Mouse (Mus musculus): ENCODE measurements around the gene Pex11a. TPM values are rescaled to one million over a fixed set of nuclear protein-coding genes. Genes with fewer than 3 reads are reported as not detected.

Pex11a gene
- polyA plus RNA-seq, 1 experiment from 2014 or later, result 8.3 TPM

GRCm38 (mm10) chr7:79759766-79760165, 16.8 kb upstream of the Pex11a start:
- H3K4me3 ChIP-seq, result no peak overlapping the region

GRCm38 (mm10) chr7:79758176-79758575, 15.2 kb upstream of the Pex11a start:
- no peak for DNase-seq (ENCODE audit: low spot score)
- Histone ChIP-seq H3K9me3 (no peaks in the 10 kb centered on the region), H3K4me1 (replicated peaks) (no peaks in the 10 kb centered on the region), H3K36me3 (no peaks in the 10 kb centered on the region), H3K4me3 (no peak overlapping the region), H3K27ac (no peak overlapping the region), H3K27me3 (ENCODE audit: insufficient read depth, poor library complexity, severe bottlenecking) (no peaks in the 10 kb centered on the region)
- WGBS, result 77% methylated on average over 6 of the region's 6 CpGs

More at GRCm38 (mm10) chr7:79759766-79760165, 16.8 kb upstream of the Pex11a start:
- no peaks in the 10 kb centered on the region for H3K36me3 ChIP-seq
- no peaks in the 10 kb centered on the region for H3K27me3 ChIP-seq (ENCODE audit: insufficient read depth, poor library complexity, severe bottlenecking)
- H3K9me3 ChIP-seq, result no peaks in the 10 kb centered on the region
- no peaks in the 10 kb centered on the region for H3K4me1 ChIP-seq (replicated peaks)
- H3K27ac ChIP-seq, result no peak overlapping the region
- no peak for DNase-seq (ENCODE audit: low spot score)

- H3K4me3 ChIP-seq, result no peak overlapping the region
- H3K4me1 ChIP-seq (replicated peaks), result no peaks in the 10 kb centered on the region
- DNase-seq (ENCODE audit: low spot score), result no peak
- no peaks in the 10 kb centered on the region for H3K9me3 ChIP-seq
- H3K27ac ChIP-seq, result no peak overlapping the region
- 50% methylated on average over 2 of the region's 2 CpGs for WGBS
- no peaks in the 10 kb centered on the region for H3K36me3 ChIP-seq
- no peaks in the 10 kb centered on the region for H3K27me3 ChIP-seq (ENCODE audit: insufficient read depth, poor library complexity, severe bottlenecking)
Observed at GRCm38 (mm10) chr7:79756334-79756733, 13.4 kb upstream of the Pex11a start.

GRCm38 (mm10) chr7:79749511-79749910, 6.6 kb upstream of the Pex11a start:
- no peak overlapping the region for H3K27ac ChIP-seq

GRCm38 (mm10) chr7:79747659-79748058, 4.7 kb upstream of the Pex11a start:
- no peak overlapping the region for H3K4me3 ChIP-seq
- peaks cover 3% of the 10 kb centered on the region for H3K27me3 ChIP-seq (ENCODE audit: insufficient read depth, poor library complexity, severe bottlenecking)
- H3K9me3 ChIP-seq, result no peaks in the 10 kb centered on the region
- DNase-seq (ENCODE audit: low spot score), result no peak
- no peak overlapping the region for H3K27ac ChIP-seq
- no peaks in the 10 kb centered on the region for H3K36me3 ChIP-seq
- peaks cover 10% of the 10 kb centered on the region for H3K4me1 ChIP-seq (replicated peaks)
- WGBS, result 80% methylated on average over 6 of the region's 6 CpGs

More at GRCm38 (mm10) chr7:79749511-79749910, 6.6 kb upstream of the Pex11a start:
- no peaks in the 10 kb centered on the region for H3K36me3 ChIP-seq
- peaks cover 3% of the 10 kb centered on the region for H3K27me3 ChIP-seq (ENCODE audit: insufficient read depth, poor library complexity, severe bottlenecking)
- H3K9me3 ChIP-seq, result no peaks in the 10 kb centered on the region
- WGBS, result 93% methylated on average over 6 of the region's 6 CpGs
- H3K4me1 ChIP-seq (replicated peaks), result no peaks in the 10 kb centered on the region
- DNase-seq (ENCODE audit: low spot score), result no peak
- no peak overlapping the region for H3K4me3 ChIP-seq

- Histone ChIP-seq H3K4me3 (no peak overlapping the region), H3K27ac (no peak overlapping the region), H3K4me1 (replicated peaks) (peaks cover 15% of the 10 kb centered on the region), H3K9me3 (no peaks in the 10 kb centered on the region), H3K27me3 (ENCODE audit: insufficient read depth, poor library complexity, severe bottlenecking) (peaks cover 10% of the 10 kb centered on the region), H3K36me3 (0 out of 2 replicates have a peak, but pooled peaks cover 2% of the 10 kb centered on the region)
- DNase-seq (ENCODE audit: low spot score), result no peak
- 80% methylated on average over 5 of the region's 5 CpGs for WGBS
Observed at GRCm38 (mm10) chr7:79744585-79744984, 1.7 kb upstream of the Pex11a start.

- H3K27me3 ChIP-seq (ENCODE audit: insufficient read depth, poor library complexity, severe bottlenecking), result peaks cover 10% of the 10 kb centered on the region
- no peak for DNase-seq (ENCODE audit: low spot score)
- 0 out of 2 replicates have a peak, but pooled peaks cover 2% of the 10 kb centered on the region for H3K36me3 ChIP-seq
- H3K4me1 ChIP-seq (replicated peaks), result peaks cover 15% of the 10 kb centered on the region
- H3K9me3 ChIP-seq, result no peaks in the 10 kb centered on the region
- 93% methylated on average over 9 of the region's 9 CpGs for WGBS
- no peak overlapping the region for H3K4me3 ChIP-seq
- no peak overlapping the region for H3K27ac ChIP-seq
Observed at GRCm38 (mm10) chr7:79744051-79744450, 1.1 kb upstream of the Pex11a start.

- 29% methylated on average over 11 of the region's 11 CpGs for WGBS
- Histone ChIP-seq H3K4me1 (replicated peaks) (peaks cover 15% of the 10 kb centered on the region), H3K27me3 (ENCODE audit: insufficient read depth, poor library complexity, severe bottlenecking) (peaks cover 7% of the 10 kb centered on the region), H3K9me3 (no peaks in the 10 kb centered on the region), H3K4me3 (peak overlapping the region; percentile 79), H3K27ac (peak overlapping the region; percentile 85), H3K36me3 (peaks cover 11% of the 10 kb centered on the region)
- DNase-seq (ENCODE audit: low spot score), result no peak
Observed at GRCm38 (mm10) chr7:79742277-79742658, 663 bp downstream of the Pex11a start.

GRCm38 (mm10) chr7:79740279-79740678, 2.7 kb downstream of the Pex11a start:
- DNase-seq (ENCODE audit: low spot score), result no peak
- peaks cover 15% of the 10 kb centered on the region for H3K4me1 ChIP-seq (replicated peaks)
- peaks cover 24% of the 10 kb centered on the region for H3K36me3 ChIP-seq
- no peaks in the 10 kb centered on the region for H3K9me3 ChIP-seq
- no peak overlapping the region for H3K27ac ChIP-seq
- WGBS, result 79% methylated on average over 4 of the region's 4 CpGs
- H3K4me3 ChIP-seq, result no peak overlapping the region
- H3K27me3 ChIP-seq (ENCODE audit: insufficient read depth, poor library complexity, severe bottlenecking), result peaks cover 7% of the 10 kb centered on the region

GRCm38 (mm10) chr7:79738913-79739312, 4.0 kb downstream of the Pex11a start:
- 95% methylated on average over 2 of the region's 2 CpGs for WGBS
- Histone ChIP-seq H3K4me3 (no peak overlapping the region), H3K9me3 (no peaks in the 10 kb centered on the region), H3K36me3 (peaks cover 29% of the 10 kb centered on the region), H3K27me3 (ENCODE audit: insufficient read depth, poor library complexity, severe bottlenecking) (peaks cover 7% of the 10 kb centered on the region; the same call in 1 of the 2 replicates), H3K27ac (no peak overlapping the region), H3K4me1 (replicated peaks) (peaks cover 15% of the 10 kb centered on the region)
- DNase-seq (ENCODE audit: low spot score), result no peak

GRCm38 (mm10) chr7:79736511-79736910, 6.4 kb downstream of the Pex11a start:
- 92% methylated on average over 14 of the region's 14 CpGs for WGBS

GRCm38 (mm10) chr7:79734563-79734962, 8.4 kb downstream of the Pex11a start:
- 85% methylated on average over 8 of the region's 8 CpGs for WGBS
- Histone ChIP-seq H3K9me3 (no peaks in the 10 kb centered on the region), H3K27ac (no peak overlapping the region), H3K36me3 (peaks cover 26% of the 10 kb centered on the region), H3K4me3 (no peak overlapping the region), H3K4me1 (replicated peaks) (no peaks in the 10 kb centered on the region), H3K27me3 (ENCODE audit: insufficient read depth, poor library complexity, severe bottlenecking) (peaks cover 17% of the 10 kb centered on the region)
- no peak for DNase-seq (ENCODE audit: low spot score)

More at GRCm38 (mm10) chr7:79736511-79736910, 6.4 kb downstream of the Pex11a start:
- Histone ChIP-seq H3K27me3 (ENCODE audit: insufficient read depth, poor library complexity, severe bottlenecking) (peaks cover 8% of the 10 kb centered on the region), H3K4me3 (no peak overlapping the region), H3K9me3 (no peaks in the 10 kb centered on the region), H3K36me3 (peaks cover 29% of the 10 kb centered on the region), H3K27ac (no peak overlapping the region), H3K4me1 (replicated peaks) (no peaks in the 10 kb centered on the region)
- no peak for DNase-seq (ENCODE audit: low spot score)

GRCm38 (mm10) chr7:79732622-79733021, 10.3 kb downstream of the Pex11a start, which contains the start of gene Plin1:
TSS of gene Plin1 (minus strand) at chr7:79732903.
- H3K27me3 ChIP-seq (ENCODE audit: insufficient read depth, poor library complexity, severe bottlenecking), result peaks cover 29% of the 10 kb centered on the region
- no peak within 1 kb of the TSS for H3K27ac ChIP-seq
- no peak within 1 kb of the TSS for H3K4me3 ChIP-seq
- no peak for DNase-seq (ENCODE audit: low spot score)
- WGBS, result 55% methylated on average over 4 of the region's 4 CpGs
- no peaks in the 10 kb centered on the region for H3K9me3 ChIP-seq
- H3K4me1 ChIP-seq (replicated peaks), result no peaks in the 10 kb centered on the region; the same call in 1 of the 2 replicates
- peaks cover 22% of the 10 kb centered on the region for H3K36me3 ChIP-seq

GRCm38 (mm10) chr7:79731438-79731837, 11.5 kb downstream of the Pex11a start:
- Histone ChIP-seq H3K27me3 (ENCODE audit: insufficient read depth, poor library complexity, severe bottlenecking) (peaks cover 32% of the 10 kb centered on the region), H3K9me3 (no peaks in the 10 kb centered on the region), H3K27ac (no peak overlapping the region), H3K4me1 (replicated peaks) (no peaks in the 10 kb centered on the region; the same call in 1 of the 2 replicates), H3K36me3 (peaks cover 10% of the 10 kb centered on the region), H3K4me3 (no peak overlapping the region)
- 80% methylated on average over 13 of the region's 13 CpGs for WGBS
- DNase-seq (ENCODE audit: low spot score), result no peak

Measured in hindbrain, embryonic 10.5 days (tissue).